Mouse (Mus musculus) intestine, postnatal 0 days (tissue): ENCODE results near the gene Rere. TPM values are rescaled to one million over a fixed set of nuclear protein-coding genes. Genes with fewer than 3 reads are reported as not detected.
"Not testable (repeated sequence)": the region's sequence is repeated elsewhere in the genome, so short reads cannot be mapped to it uniquely, and the experiment has no call there.

Experiments used
- ATAC-seq: fragments of 200-750 bp; cut with Nextera tagmentation; 2 replicates; pipeline ENCODE4 v1.8.0; 2017; ENCODE audit warnings: mild to moderate bottlenecking, moderate TSS enrichment, moderate library complexity
- H3K27ac ChIP-seq: fragments of 300-500 bp; sonication (generic); 2 replicates; pipeline ENCODE4 v1.5.1; 2014; ENCODE audit warnings: mild to moderate bottlenecking, low read depth, low read length, moderate library complexity
- H3K27me3 ChIP-seq: fragments of 300-500 bp; sonication (generic); replicated peaks from 2 replicates; pipeline ENCODE4 v1.6.1; 2014; ENCODE audit warnings: low read length, mixed read lengths; ENCODE audit not compliant: control insufficient read depth, insufficient read depth
- H3K36me3 ChIP-seq: fragments of 300-500 bp; sonication (generic); 2 replicates; pipeline ENCODE4 v1.6.1; 2014; ENCODE audit warnings: mild to moderate bottlenecking, moderate library complexity; ENCODE audit not compliant: control insufficient read depth, insufficient read depth
- H3K4me1 ChIP-seq: fragments of 300-500 bp; sonication (generic); replicated peaks from 2 replicates; pipeline ENCODE4 v1.6.1; 2014; ENCODE audit warnings: antibody characterized with exemption, low read length, mixed read lengths; ENCODE audit not compliant: control insufficient read depth, insufficient read depth
- H3K4me2 ChIP-seq: fragments of 300-500 bp; sonication (generic); replicated peaks from 2 replicates; pipeline ENCODE4 v1.6.1; 2014; ENCODE audit warnings: low read depth, mild to moderate bottlenecking, moderate library complexity
- H3K4me3 ChIP-seq: fragments of 300-500 bp; sonication (generic); 2 replicates; pipeline ENCODE4 v1.5.1; 2014; ENCODE audit warnings: low read depth, low read length
- H3K9ac ChIP-seq: fragments of 300-500 bp; sonication (generic); 2 replicates; pipeline ENCODE4 v1.6.1; 2014; ENCODE audit warnings: mild to moderate bottlenecking, low read depth, low read length
- H3K9me3 ChIP-seq: fragments of 300-500 bp; sonication (generic); 2 replicates; pipeline ENCODE4 v1.6.1; 2016; ENCODE audit warnings: mixed run types; ENCODE audit not compliant: control insufficient read depth
- CTCF ChIP-seq: sonication (generic); IDR thresholded peaks from 2 replicates; pipeline ENCODE4 v1.5.1; 2016; ENCODE audit warnings: low read depth, mild to moderate bottlenecking, control low read depth, antibody characterized with exemption, moderate library complexity
- WGBS: fragments of 180-500 bp; shearing (Covaris S2); extraction: QIAGEN DNeasy Blood & Tissue Kit; methylation state at CpG from one replicate; pipeline ENCODE4 v1.1.7; 2014; 5-methylcytosine and 5-hydroxymethylcytosine counted together
- polyA plus RNA-seq: library from polyadenylated mRNA; unstranded; fragments of >200 nt; fragmentation: Nextera tagmentation; extraction: Ambion mirVana; gene quantifications from 2 replicates; pipeline ENCODE4 v1.2.1, GENCODE M21; 2015

The Rere gene
- polyA plus RNA-seq, 1 experiment from 2014 or later = 22.4 TPM

DNA sequence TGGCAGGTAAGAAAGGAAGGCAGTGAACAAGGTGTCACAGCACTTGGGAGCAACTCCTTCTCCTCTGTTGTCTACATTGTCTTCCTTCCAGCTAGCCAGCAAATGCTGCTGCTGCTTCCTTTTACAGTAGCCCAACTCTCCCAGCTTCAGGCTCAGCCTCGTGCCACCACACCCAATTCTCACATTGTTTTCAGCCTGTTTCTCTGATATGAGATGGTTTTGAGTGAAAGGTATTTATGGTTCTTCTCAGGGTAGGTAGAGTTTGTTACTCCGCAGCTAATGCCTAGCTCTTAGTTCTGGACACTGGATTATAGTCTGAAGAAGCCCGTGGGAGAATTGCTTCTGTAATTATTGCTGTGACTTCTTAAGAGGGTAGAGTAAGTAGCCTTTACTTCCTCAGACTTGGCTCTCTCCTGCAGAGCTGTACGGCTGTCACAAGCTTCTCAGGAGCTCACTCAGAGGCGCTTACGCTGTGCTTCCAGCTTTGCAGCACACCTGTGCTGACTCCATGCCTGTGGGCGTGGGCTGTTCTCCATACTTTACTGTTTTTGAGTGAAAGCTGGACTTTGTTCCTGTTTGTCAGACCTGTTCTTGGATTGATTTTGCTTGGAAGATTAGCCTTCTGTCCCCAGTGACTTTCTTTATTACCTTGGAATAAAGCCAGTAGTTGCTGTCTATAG lies 212.0 kb downstream of the Rere start:
- H3K4me3 ChIP-seq = no peak overlapping the region
- peak overlapping the region; percentile 81 for H3K27ac ChIP-seq
- H3K9ac ChIP-seq = no peak overlapping the region
- H3K27me3 ChIP-seq = no peaks in the 10 kb centered on the region
- no peaks in the 10 kb centered on the region for H3K36me3 ChIP-seq
- peak overlapping the region; percentile 42 for H3K4me2 ChIP-seq
- H3K9me3 ChIP-seq = no peaks in the 10 kb centered on the region
- TF ChIP-seq CTCF = no peak
- ATAC-seq = peak; percentile 94
- 34% methylated on average over 7 of the region's 7 CpGs for WGBS
- H3K4me1 ChIP-seq = peaks cover 9% of the 10 kb centered on the region

DNA sequence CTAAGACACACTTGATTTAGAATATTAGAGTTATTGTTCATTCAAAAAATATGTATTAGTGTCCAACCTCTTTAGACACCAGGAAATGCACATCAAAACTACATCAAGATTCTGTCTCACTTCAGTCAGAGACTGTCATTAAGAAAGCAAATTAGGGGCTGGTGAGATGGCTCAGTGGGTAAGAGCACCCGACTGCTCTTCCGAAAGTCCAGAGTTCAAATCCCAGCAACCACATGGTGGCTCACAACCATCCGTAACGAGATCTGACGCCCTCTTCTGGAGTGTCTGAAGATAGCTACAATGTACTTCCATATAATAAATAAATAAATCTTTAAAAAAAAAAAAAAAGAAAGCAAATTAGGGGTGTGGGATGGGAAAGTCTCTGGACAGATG lies 212.5 kb downstream of the Rere start:
- H3K9ac ChIP-seq, H3K27me3 ChIP-seq, H3K4me1 ChIP-seq, H3K36me3 ChIP-seq, H3K9me3 ChIP-seq, H3K4me3 ChIP-seq, H3K4me2 ChIP-seq: not testable (repeated sequence)
- peak overlapping the region; percentile 81; the same call in 1 of the 2 replicates for H3K27ac ChIP-seq
- 53% methylated on average over 5 of the region's 5 CpGs for WGBS
- ATAC-seq = peak; percentile 70

DNA sequence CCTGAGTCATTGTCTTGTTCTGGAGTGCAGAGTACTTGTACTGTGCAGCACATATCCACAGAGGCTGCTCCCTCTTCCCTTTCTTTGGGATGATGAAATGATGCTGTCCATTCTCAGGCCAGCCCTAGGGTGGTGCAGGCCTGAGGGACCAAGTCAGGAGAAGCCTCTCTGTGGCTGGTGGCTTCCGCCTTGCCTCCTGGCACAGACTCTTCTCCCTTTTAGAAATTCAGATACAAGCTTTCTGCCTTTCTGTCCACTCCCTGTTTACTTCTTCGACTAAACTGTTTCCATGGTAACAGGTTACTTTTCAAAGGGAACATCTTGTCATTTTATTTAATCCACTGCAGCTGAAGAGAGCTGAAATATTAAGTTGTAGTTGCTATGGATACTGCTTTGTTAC lies 214.1 kb downstream of the Rere start:
- ATAC-seq = no peak
- Histone ChIP-seq H3K27me3 (no peaks in the 10 kb centered on the region), H3K36me3 (peaks cover 4% of the 10 kb centered on the region; the same call in 1 of the 2 replicates), H3K9ac (no peak overlapping the region), H3K4me1 (0 out of 2 replicates have a peak, but pooled peaks cover 3% of the 10 kb centered on the region), H3K9me3 (no peaks in the 10 kb centered on the region), H3K4me3 (no peak overlapping the region), H3K4me2 (no peak overlapping the region), H3K27ac (no peak overlapping the region)
- no peak for TF ChIP-seq CTCF
- 59% methylated on average over 2 of the region's 2 CpGs for WGBS

DNA sequence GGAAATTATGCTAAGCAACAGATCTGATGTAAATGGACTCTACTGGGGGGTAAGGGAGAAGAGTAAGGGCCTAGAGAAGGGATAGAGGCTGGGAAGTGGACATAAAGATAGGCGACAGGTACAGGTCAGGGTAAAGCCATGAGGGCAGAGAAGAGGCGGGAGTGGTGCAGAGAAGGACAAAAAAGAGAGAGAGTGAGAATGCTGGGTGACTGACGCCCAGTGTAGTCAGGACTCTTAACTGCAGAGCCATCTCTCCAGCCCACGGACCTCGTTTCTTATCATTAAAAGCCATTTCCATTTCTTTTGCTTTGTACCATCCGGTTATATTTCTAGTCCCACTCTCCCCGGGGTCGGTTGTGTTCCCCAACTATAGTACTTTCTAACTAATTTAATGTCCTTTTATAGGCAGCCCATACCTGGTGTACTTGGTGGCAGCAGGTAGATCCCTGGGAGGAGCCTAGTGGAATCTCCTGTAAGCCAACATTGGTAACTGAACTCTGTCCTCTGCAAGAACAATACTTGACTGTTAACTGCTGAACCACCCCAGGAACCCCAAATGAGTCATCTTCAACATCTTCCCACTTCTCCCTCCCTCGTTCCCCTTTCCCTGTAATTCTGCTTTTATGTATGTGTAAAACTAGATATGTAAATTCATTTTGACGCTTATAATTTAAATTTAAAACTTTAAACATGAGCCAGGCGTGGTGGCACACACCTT lies 223.0 kb downstream of the Rere start:
- no peak for TF ChIP-seq CTCF
- H3K27me3 ChIP-seq = no peaks in the 10 kb centered on the region
- no peak overlapping the region for H3K4me3 ChIP-seq
- H3K36me3 ChIP-seq = peaks cover 26% of the 10 kb centered on the region
- H3K4me2 ChIP-seq = no peak overlapping the region
- WGBS = 72% methylated on average over 11 of the region's 11 CpGs
- H3K9me3 ChIP-seq = no peaks in the 10 kb centered on the region
- no peak overlapping the region for H3K9ac ChIP-seq
- peak; percentile 74 for ATAC-seq
- no peaks in the 10 kb centered on the region for H3K4me1 ChIP-seq
- H3K27ac ChIP-seq = 0 out of 2 replicates have a peak overlapping the region, but pooled peaks have one; percentile 2

DNA sequence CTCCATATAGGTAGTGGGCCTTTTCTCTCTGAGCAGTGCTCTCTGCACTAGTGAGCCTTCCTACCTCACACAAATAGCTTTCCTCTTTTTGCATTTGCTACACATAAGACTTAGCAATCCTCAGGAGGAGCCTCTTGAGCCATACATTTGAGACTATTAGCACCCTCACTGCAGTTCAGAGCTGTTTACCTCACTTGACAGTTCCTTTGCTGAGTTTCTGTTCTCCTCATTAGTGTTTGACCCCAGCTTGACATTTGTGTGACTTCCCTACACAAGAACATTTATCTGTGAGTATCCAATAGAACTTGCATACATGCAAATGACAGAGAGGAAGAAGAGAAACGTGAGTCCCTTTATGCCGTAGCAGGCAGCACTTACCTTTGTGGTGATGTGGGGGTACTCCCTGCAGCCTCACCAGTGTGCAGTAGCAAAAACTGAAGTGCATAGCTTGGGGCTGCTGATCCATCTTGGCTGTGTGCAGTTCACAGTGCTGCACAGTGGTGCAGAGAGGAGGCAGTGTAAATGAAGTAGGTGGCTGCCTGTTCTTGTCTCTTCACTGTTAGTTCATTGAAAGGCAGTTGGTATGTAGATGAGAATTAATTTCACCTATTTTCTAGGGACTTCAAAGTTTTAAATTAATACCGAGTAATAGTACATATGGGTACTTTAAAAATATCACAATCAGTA lies 227.7 kb downstream of the Rere start:
- H3K27me3 ChIP-seq = no peaks in the 10 kb centered on the region
- no peak for TF ChIP-seq CTCF
- 82% methylated on average over 3 of the region's 3 CpGs for WGBS

DNA sequence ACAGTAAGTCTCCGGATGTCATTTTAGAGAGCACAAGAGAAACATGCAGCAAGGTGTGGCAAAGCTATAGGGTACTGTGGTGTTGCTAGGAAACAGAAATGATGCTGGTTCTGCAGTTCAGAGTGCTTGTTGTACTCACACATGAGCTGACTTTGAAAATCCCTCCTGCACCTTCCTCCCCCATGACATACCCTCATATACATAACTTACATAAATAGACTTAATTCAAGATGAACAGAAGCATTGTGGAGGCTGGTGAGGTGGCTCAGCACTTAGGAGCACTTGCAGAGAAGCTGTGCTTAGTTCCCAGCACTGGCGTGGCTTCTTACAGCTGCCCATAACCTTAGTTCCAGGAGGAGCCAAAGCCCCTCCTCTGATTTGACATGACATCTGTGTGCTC lies 228.6 kb downstream of the Rere start:
- Histone ChIP-seq H3K4me2 (no peak overlapping the region), H3K27me3 (no peaks in the 10 kb centered on the region), H3K27ac (no peak overlapping the region), H3K4me3 (no peak overlapping the region), H3K36me3 (peaks cover 39% of the 10 kb centered on the region), H3K4me1 (no peaks in the 10 kb centered on the region), H3K9ac (no peak overlapping the region), H3K9me3 (no peaks in the 10 kb centered on the region)
- WGBS = 87% methylated on average over 2 of the region's 2 CpGs
- TF ChIP-seq CTCF = no peak
- ATAC-seq = no peak

More for the DNA sequence above, 227.7 kb downstream of the Rere start:
- Histone ChIP-seq H3K36me3 (peaks cover 39% of the 10 kb centered on the region), H3K4me1 (no peaks in the 10 kb centered on the region), H3K27ac (no peak overlapping the region), H3K9me3 (no peaks in the 10 kb centered on the region), H3K4me2 (no peak overlapping the region), H3K9ac (no peak overlapping the region), H3K4me3 (no peak overlapping the region)
- no peak for ATAC-seq

DNA sequence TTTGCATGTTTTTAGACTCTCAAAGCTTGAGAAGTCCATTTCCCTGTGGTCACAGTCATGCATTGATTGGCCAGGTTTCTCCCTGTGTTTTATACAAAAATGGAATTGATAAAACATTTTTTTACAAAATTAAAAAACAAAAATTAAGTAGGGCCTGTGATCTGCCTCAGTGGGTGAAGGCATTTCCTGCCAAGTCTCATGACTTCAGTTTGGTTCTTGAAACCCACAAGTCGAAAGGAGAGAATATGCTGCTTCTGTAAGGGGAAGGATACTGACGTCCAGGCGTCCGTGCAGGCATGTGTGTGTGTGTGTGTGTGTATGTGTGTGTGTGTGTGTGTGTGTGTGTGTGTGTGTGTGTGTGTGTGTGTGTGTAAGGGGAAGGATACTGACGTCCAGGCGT lies 231.9 kb downstream of the Rere start:
- not testable (repeated sequence) for H3K27me3 ChIP-seq, H3K9ac ChIP-seq, H3K27ac ChIP-seq, H3K9me3 ChIP-seq, H3K4me3 ChIP-seq, ATAC-seq, H3K4me2 ChIP-seq, H3K4me1 ChIP-seq
- WGBS = 90% methylated on average over 5 of the region's 6 CpGs
- peaks cover 35% of the 10 kb centered on the region for H3K36me3 ChIP-seq
